Mouse (Mus musculus) kidney, adult 18-20 months (tissue): ENCODE data around the gene Zbtb4.

Source experiments
- DNase-seq: peaks from one replicate; pipeline ENCODE4 v3.0.0; 2021

Gene Zbtb4

GRCm38 (mm10) chr11:69766126-69766609 lies 456 bp downstream of the Zbtb4 start:
- peak; percentile 77 for DNase-seq

- peak; percentile 29 for DNase-seq
Measured at GRCm38 (mm10) chr11:69766872-69767624, 1.3 kb downstream of the Zbtb4 start.

DNA sequence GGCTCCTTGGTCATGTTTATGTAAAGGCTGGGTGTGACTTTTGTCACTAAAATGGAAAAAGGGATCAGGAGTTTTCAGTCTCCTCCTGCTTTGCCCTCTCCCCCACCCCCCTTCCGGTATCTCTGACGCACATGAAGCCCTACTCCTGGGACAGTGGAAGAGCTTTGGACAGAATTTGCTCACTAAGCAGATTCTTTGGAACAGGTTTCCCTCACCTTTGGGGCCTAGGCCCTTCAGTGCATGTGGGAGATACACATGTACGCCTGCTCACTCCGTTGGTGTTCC lies 1.9 kb downstream of the Zbtb4 start:
- peak; percentile 21 for DNase-seq

- no peak for DNase-seq
Measured at GRCm38 (mm10) chr11:69774961-69775360, 9.2 kb downstream of the Zbtb4 start.

DNA sequence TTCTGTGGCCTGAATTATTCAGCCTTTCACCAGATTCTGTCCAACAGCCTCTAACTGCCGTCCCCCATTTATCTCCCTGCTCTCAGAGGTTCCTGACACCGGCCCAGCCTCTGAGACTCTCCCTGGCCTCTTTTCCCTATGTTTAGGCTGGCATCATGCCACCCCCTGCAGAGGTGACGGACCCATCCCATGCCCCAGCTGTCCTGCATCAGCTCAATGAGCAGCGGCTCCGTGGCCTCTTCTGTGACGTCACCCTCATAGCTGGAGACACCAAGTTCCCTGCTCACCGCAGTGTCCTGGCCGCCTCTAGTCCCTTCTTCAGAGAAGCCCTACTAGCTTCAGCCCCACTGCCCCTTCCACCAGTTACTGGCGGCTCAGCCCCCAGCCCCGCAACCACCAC lies 10.0 kb downstream of the Zbtb4 start:
- DNase-seq: no peak

GRCm38 (mm10) chr11:69776488-69776887 lies 10.8 kb downstream of the Zbtb4 start:
- DNase-seq: no peak

DNA sequence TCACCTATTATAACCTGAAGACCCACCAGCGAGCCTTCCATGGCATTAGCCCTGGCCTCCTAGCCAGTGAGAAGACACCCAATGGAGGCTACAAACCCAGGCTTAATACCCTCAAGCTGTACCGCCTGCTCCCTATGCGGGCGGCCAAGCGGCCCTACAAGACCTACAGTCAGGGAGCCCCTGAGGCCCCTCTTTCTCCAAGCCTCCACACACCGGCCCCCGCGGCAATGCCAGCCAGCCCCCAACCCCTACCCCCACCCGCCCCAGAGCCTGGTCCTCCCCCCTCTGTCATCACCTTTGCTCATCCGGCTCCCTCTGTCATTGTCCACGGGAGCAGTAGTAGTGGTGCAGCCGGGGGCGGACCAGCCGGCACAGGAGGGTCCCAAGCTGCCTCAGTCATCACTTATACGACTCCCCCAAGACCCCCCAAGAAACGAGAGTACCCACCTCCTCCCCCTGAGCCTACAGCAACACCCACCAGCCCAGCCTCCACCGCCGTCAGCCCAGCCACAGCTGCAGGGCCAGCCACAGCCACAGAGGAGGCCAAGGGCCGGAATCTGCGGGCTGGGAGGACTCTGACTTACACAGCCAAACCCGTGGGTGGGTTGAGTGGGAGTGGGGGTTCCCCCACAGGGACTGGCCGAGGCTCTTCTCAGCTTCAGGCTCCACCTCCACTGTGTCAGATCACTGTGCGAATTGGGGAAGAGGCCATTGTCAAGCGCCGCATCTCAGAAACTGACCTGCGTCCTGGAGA lies 12.0 kb downstream of the Zbtb4 start:
- DNase-seq: no peak

- no peak for DNase-seq
Measured at GRCm38 (mm10) chr11:69778258-69778982, 12.7 kb downstream of the Zbtb4 start.

GRCm38 (mm10) chr11:69778985-69779384 lies 13.3 kb downstream of the Zbtb4 start:
- no peak for DNase-seq

- DNase-seq: no peak
Measured at GRCm38 (mm10) chr11:69781828-69782227, 16.1 kb downstream of the Zbtb4 start.

- peak; percentile 49 for DNase-seq
Measured at GRCm38 (mm10) chr11:69784793-69785272, 19.1 kb downstream of the Zbtb4 start.

DNA sequence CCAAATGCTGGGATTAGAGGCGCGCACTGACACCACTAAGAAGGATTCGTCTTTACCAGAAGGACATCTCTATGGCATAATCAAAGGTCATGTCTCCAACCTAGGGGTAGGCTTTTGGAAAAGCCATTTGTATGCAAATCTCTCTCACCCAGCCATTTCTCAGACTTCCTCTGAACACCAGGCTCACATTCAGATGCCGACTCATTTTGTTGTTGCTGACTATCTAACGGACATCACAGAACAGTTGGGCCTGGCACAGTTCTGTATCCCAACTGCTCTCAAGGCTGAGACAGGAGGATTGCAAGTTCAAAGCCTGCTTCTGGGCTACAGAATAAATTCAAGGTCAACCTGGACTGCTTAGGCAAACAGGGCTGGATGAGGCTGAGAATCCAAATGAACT lies 21.6 kb downstream of the Zbtb4 start:
- no peak for DNase-seq

DNA sequence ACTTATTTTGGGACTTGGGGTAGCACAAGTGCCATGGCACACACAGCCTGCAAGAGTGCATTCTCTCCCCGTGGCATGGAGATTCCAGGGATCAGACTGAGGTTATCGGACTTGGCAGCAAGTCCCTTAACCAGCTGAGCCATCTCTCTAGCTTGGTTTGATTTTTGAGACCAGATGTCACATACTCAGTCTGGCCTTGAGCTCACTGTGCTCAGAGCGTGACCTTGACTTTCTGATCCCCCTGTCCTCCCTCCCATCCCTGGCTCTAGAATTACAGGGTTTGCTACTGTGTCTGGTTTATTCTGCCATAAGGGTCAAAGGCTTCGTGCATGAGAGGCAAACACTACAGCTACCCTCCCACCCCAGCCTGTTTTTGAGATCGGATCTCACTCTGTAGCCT lies 23.7 kb downstream of the Zbtb4 start:
- no peak for DNase-seq

- no peak for DNase-seq
Measured at GRCm38 (mm10) chr11:69791420-69791819, 25.7 kb downstream of the Zbtb4 start.

DNA sequence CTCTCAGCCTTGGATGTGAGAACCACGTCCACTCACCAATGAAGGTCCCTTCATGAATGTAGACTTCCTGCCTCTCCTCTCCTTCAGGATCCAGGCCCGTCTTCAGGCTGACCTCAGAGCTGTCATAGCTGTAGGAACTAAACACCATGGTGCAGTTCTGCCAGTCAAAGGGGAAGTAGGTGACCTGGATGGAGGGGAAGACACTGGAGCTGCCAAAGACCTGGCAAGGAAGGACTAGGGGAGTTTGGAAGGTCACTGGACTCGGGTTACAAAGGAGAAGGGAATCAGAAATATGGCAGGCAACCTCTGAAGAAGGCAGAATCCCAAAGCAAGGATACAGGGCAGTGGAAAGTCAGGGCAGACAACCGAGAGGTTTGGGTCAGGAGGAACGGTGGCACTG lies 27.7 kb downstream of the Zbtb4 start:
- DNase-seq: no peak

GRCm38 (mm10) chr11:69795168-69795982 lies 29.7 kb downstream of the Zbtb4 start, which contains the start of gene Chrnb1:
Chrnb1 (minus strand) TSS chr11:69795943.
- peak; percentile 93 for DNase-seq

- no peak for DNase-seq
Measured at GRCm38 (mm10) chr11:69795983-69796435, 30.3 kb downstream of the Zbtb4 start.

GRCm38 (mm10) chr11:69797924-69798323 lies 32.2 kb downstream of the Zbtb4 start:
- no peak for DNase-seq

DNA sequence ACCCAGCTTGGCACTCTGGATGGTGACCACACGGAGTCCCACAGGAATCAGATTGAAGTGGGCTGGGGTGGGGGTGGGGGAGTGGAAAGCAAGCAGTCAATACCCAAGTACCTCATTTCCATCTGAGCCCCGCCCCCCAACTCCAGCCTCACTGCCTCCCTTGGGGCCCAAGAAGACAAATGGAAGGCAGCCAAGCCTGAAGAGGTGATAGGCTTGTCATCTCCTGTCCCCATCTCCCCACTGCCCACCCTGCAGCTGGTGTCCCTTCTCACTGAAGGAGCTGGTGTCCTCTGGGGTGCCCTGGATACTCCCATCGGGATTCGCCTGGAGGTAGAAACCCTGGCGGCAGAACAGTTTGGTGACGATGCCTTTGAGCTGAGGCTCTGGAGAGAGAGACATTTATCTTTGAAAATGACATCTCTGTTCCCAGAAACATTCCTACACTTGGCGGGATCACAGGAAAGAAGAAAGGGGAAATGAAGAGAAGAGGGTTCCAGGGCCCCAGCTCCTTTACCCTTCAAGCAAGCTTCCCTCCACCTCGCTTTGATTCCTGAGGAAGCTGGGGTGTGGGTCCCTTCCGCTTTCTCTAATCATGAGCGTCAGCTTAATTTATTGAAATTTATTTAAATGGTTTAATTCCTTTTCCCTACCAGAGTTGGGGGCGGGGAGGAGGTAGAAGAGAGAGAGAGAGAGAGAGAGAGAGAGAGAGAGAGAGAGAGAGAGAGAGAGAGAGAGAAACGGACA lies 33.9 kb downstream of the Zbtb4 start:
- DNase-seq: no peak

GRCm38 (mm10) chr11:69800138-69800391 lies 34.4 kb downstream of the Zbtb4 start:
- no peak for DNase-seq

GRCm38 (mm10) chr11:69800392-69801197 lies 34.9 kb downstream of the Zbtb4 start:
- DNase-seq: peak; percentile 54
